Mouse (Mus musculus): ENCODE data around the gene Homer1.

DNA sequence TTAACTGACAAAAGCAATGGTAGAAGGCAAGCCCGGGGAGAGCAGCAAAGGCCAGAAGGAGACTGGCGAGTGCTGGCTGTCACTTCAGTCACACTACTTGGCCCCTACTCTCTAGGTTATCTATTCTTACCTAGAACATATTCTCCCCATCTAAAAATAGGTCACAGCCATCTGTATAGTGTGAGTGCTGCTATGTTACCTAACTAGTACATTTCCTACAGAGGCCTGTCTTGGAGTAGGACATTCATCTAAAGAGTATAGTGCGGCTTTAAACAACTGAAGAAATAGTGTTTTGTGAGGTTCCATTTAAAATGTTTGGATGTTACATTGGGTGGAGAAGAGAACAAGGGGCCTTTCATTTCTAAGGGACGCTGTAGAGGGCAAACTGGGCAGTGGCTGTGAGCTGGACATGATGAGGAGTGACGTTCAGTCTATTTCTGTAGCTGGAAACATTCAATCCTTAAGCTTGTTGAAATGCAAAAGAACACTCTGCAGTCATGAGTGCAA lies 100.3 kb downstream of the Homer1 start:
- TF ChIP-seq CTCF (IDR thresholded peaks at IDR 0.05; ENCODE audit: low read depth, low read length), result no peak
- no peak for TF ChIP-seq POLR2A (IDR thresholded peaks at IDR 0.05; ENCODE audit: insufficient read depth, low read length)

All from ES-Bruce4 (cell line).